Mouse (Mus musculus) ES-Bruce4 (cell line): ENCODE results near the gene Tprg.

Source experiments
- CTCF ChIP-seq: IDR thresholded peaks from one replicate; pipeline ENCODE4 v1.8.1; 2011; ENCODE audit warnings: low read depth, low read length
- EP300 ChIP-seq: IDR thresholded peaks from 2 replicates; pipeline ENCODE4 v1.6.1; 2011; ENCODE audit warnings: low read depth, low read length; ENCODE audit not compliant: insufficient read depth
- POLR2A ChIP-seq: IDR thresholded peaks from one replicate; pipeline ENCODE4 v1.8.1; 2011; ENCODE audit warnings: low read length; ENCODE audit not compliant: insufficient read depth

DNA sequence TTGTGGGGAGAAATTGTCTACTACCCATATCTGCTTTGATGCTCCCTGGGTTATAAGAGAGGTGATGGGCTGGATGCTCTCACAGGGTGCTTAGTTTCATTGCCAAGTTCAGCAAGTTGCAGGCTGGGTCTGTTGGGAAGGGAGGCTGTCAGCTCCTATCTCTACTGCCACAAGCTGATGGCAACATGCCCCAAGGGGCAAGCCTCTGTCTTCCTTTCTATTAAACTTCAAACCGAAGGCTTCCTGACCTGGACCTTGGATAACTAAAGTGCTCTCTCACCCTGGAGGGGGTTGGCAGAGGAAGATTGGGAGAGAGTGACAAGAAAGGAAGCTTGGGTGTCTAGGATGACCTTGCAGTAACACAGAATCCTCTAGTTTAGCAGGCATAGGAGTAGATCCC, 108.1 kb downstream of the Tprg start:
- TF ChIP-seq CTCF: no peak
- TF ChIP-seq POLR2A: no peak
- no peak for TF ChIP-seq EP300
